Mouse (Mus musculus): ENCODE data around the gene Chrdl1. TPM values are rescaled to one million over a fixed set of nuclear protein-coding genes. Genes with fewer than 3 reads are reported as not detected.

The Chrdl1 gene
- total and polyA plus RNA-seq, 3 experiments, result 0.05 TPM; not detected in 2

- H3K27me3 ChIP-seq (ENCODE audit: insufficient read depth, low read length), result no peaks in the 10 kb centered on the region
- H3K4me1 ChIP-seq (ENCODE audit: insufficient read depth, low read depth, low read length), result no peaks in the 10 kb centered on the region
- no peaks in the 10 kb centered on the region for H3K9me3 ChIP-seq (replicated peaks)
- no peak for TF ChIP-seq CTCF (IDR thresholded peaks at IDR 0.05; ENCODE audit: low read depth, low read length)
- no peak for TF ChIP-seq GATA1 (IDR thresholded peaks at IDR 0.05; ENCODE audit: borderline replicate concordance, low read length)
- no peak for TF ChIP-seq TAL1 (conservative IDR thresholded peaks at IDR 0.05; ENCODE audit: low read depth, low read length)
- TF ChIP-seq POLR2AphosphoS5 (IDR thresholded peaks at IDR 0.05; ENCODE audit: insufficient replicate concordance, low read depth, low read length), result no peak
- TF ChIP-seq GATA2 (IDR thresholded peaks at IDR 0.05; ENCODE audit: borderline replicate concordance, low read depth, low read length), result no peak
- H3K36me3 ChIP-seq (replicated peaks), result no peaks in the 10 kb centered on the region
- no peak overlapping the region for H3K4me3 ChIP-seq (ENCODE audit: low read depth, low read length)
- ATAC-seq (ENCODE audit: extremely low read depth, insufficient number of reproducible peaks, low FRiP score, poor library complexity, severe bottlenecking) (no peak), DNase-seq (ENCODE audit: low spot score) (no peak)
Observed at GRCm38 (mm10) chrX:143294726-143295125, 99.3 kb downstream of the Chrdl1 start.

- ATAC-seq (ENCODE audit: extremely low read depth, insufficient number of reproducible peaks, low FRiP score, poor library complexity, severe bottlenecking) (no peak), DNase-seq (ENCODE audit: low spot score) (no peak)
- Histone ChIP-seq H3K36me3 (replicated peaks) (no peaks in the 10 kb centered on the region), H3K9me3 (replicated peaks) (no peaks in the 10 kb centered on the region), H3K4me1 (ENCODE audit: insufficient read depth, low read depth, low read length) (no peaks in the 10 kb centered on the region), H3K27me3 (ENCODE audit: insufficient read depth, low read length) (no peaks in the 10 kb centered on the region), H3K4me3 (ENCODE audit: low read depth, low read length) (no peak overlapping the region)
- TF ChIP-seq GATA2 (IDR thresholded peaks at IDR 0.05; ENCODE audit: borderline replicate concordance, low read depth, low read length) (no peak), GATA1 (IDR thresholded peaks at IDR 0.05; ENCODE audit: borderline replicate concordance, low read length) (no peak), CTCF (IDR thresholded peaks at IDR 0.05; ENCODE audit: low read depth, low read length) (no peak), POLR2AphosphoS5 (IDR thresholded peaks at IDR 0.05; ENCODE audit: insufficient replicate concordance, low read depth, low read length) (no peak), TAL1 (conservative IDR thresholded peaks at IDR 0.05; ENCODE audit: low read depth, low read length) (no peak)
Observed at GRCm38 (mm10) chrX:143275202-143275601, 118.9 kb downstream of the Chrdl1 start.

DNA sequence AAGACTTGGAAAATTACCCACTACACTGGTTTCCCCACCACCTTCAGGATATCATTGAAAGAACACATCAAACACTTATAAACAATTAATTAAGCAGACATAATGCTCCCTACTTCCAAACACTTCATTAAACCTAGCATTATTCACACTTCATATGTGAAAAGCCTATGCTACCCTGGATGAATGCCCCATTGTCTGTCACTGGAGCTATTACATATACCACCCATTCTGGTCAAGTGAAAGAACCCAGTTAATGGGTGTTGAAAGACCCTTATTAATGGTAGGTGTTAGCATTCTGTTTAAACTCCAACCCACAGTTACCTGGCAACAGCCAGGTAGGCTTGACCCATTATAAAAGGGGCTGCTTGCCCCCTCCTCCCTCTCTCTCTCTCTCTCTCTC, 143.4 kb downstream of the Chrdl1 start:
- no peak for ATAC-seq (ENCODE audit: extremely low read depth, insufficient number of reproducible peaks, low FRiP score, poor library complexity, severe bottlenecking)
- TF ChIP-seq GATA2 (IDR thresholded peaks at IDR 0.05; ENCODE audit: borderline replicate concordance, low read depth, low read length) (no peak), CTCF (IDR thresholded peaks at IDR 0.05; ENCODE audit: low read depth, low read length) (no peak), POLR2AphosphoS5 (IDR thresholded peaks at IDR 0.05; ENCODE audit: insufficient replicate concordance, low read depth, low read length) (no peak), TAL1 (conservative IDR thresholded peaks at IDR 0.05; ENCODE audit: low read depth, low read length) (no peak), GATA1 (IDR thresholded peaks at IDR 0.05; ENCODE audit: borderline replicate concordance, low read length) (no peak)

More for the DNA sequence above, 143.4 kb downstream of the Chrdl1 start:
- Histone ChIP-seq H3K9me3 (replicated peaks) (no peaks in the 10 kb centered on the region), H3K4me1 (ENCODE audit: insufficient read depth, low read depth, low read length) (no peaks in the 10 kb centered on the region), H3K27me3 (ENCODE audit: insufficient read depth, low read length) (no peaks in the 10 kb centered on the region), H3K36me3 (replicated peaks) (no peaks in the 10 kb centered on the region), H3K4me3 (ENCODE audit: low read depth, low read length) (no peak overlapping the region)
- no peak for DNase-seq (ENCODE audit: low spot score)

Other genes with a start within 250 kb of the Chrdl1 start
- not detected in 2 replicates for gene Pak3, start 124.3 kb upstream of the Chrdl1 start, total RNA-seq (2014; fragmentation: Nextera tagmentation)
- gene Pak3, start 124.3 kb upstream of the Chrdl1 start, total RNA-seq (2017), result under 0.01 and 0.05 TPM in 2 replicates
- not detected in 2 replicates for gene Pak3, start 124.3 kb upstream of the Chrdl1 start, polyA plus RNA-seq (2012)

Data from G1E (cell line).